Mouse (Mus musculus) olfactory bulb, adult 2 months (tissue): ENCODE data around the gene Rbbp6.

Source experiments
- CTCF ChIP-seq: fragments of 200-500 bp; IDR thresholded peaks from 2 replicates; pipeline ENCODE4 v1.5.1; 2012; ENCODE audit warnings: low read depth, mild to moderate bottlenecking, low read length, moderate library complexity; ENCODE audit not compliant: insufficient read depth
- POLR2A ChIP-seq: fragments of 200-500 bp; IDR thresholded peaks from 2 replicates; pipeline ENCODE4 v1.6.1; 2012; ENCODE audit warnings: mild to moderate bottlenecking, low read depth, low read length, moderate library complexity; ENCODE audit not compliant: insufficient read depth

DNA sequence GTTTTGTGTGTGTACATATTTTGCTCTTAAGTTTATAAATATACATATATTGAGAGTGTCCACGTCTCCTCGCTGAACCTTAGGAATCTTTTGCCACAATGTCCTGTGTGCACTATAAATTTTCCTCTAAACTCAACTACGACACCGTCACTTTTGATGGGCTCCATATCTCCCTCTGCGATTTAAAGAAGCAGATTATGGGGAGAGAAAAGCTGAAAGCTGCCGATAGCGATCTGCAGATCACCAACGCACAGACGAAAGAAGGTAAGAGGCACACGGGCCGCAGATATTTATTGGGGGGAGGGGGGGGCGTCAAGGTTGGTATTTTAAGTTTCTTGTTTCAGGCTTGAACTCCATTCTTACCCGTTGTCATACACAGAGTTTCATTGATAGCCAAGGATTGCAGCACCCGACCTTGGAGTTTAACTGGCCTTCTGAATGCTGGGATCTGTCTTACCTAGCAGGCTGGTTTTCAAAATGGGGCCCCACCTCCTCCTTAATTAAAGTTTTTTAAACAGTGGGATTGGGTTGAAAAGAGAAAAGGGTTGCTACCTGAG lies 5.5 kb downstream of the Rbbp6 start:
- no peak for TF ChIP-seq CTCF
- no peak for TF ChIP-seq POLR2A
